Mouse (Mus musculus): ENCODE results near the gene Nrxn3. TPM values are rescaled to one million over a fixed set of nuclear protein-coding genes. Genes with fewer than 3 reads are reported as not detected.
A peak's percentile ranks its signal among the peaks of the same experiment; 100 is the strongest.

Gene Nrxn3
- polyA plus RNA-seq, 1 experiment from 2014 or later = 0.31 TPM

DNA sequence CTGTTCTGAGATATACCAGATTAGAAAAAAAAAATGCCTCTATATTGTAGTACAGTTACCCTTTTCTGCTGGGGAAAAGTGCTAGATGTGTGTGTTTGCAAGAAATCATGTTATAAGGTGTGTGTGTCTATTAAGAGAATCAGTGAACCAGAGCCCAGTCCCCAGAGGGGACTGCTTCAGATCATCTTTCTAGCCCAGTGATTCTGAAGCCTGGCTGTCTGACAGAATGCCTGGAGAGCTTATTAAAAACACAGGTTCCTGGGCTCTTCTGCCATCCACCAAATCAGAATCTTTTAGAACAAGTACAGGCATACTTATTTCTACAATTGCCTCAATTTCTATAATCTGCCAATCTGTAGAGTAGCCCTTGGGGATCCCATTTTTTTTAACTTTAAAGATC lies 349.8 kb downstream of the Nrxn3 start:
- no peak overlapping the region for H3K4me3 ChIP-seq (ENCODE audit: low read depth, low read length)
- no peak overlapping the region for H3K27ac ChIP-seq (replicated peaks; ENCODE audit: low read depth, low read length)
- no peaks in the 10 kb centered on the region for H3K9me3 ChIP-seq (ENCODE audit: control insufficient read depth, low read length)
- no peak overlapping the region for H3K4me2 ChIP-seq (ENCODE audit: low read depth, severe bottlenecking)
- no peak for DNase-seq (ENCODE audit: low spot score)
- H3K4me1 ChIP-seq (ENCODE audit: control insufficient read depth, insufficient read depth, low read length) = no peaks in the 10 kb centered on the region
- no peaks in the 10 kb centered on the region for H3K27me3 ChIP-seq (ENCODE audit: control insufficient read depth, insufficient read depth, low read length)
- H3K9ac ChIP-seq (ENCODE audit: low read length) = no peak overlapping the region
- H3K36me3 ChIP-seq (ENCODE audit: control insufficient read depth, insufficient read depth, low read length) = no peaks in the 10 kb centered on the region
- no peak for ATAC-seq (ENCODE audit: insufficient number of reproducible peaks, low FRiP score, low TSS enrichment, low read depth)

DNA sequence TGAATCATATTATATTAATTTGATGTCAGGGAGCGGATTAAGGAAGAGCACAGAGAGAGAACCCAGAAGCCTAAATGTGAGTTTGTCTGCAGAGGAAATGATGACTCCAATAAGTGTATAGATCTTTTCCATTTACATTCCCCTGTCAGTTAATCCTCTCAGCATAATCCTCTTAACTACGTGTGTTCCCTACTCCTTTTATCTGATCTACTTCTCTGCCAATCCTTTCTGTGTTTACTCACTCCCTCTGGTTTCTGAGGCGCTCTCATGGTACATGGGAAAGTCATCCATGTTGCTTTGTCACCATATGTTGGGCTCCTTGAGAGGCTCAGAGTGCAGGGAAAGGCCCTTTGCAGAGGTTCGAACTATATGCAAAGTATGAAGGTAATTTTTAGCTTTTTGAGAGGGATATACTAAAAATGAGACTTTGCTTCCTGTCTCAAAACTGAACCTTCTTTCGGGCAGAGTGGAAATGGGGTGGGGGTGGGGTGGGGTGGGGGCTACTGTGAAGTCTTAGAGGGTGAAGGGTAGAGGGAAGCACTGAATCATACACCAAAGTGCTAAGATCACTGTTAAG lies 350.6 kb downstream of the Nrxn3 start:
- DNase-seq (ENCODE audit: low spot score) = no peak
- ATAC-seq (ENCODE audit: insufficient number of reproducible peaks, low FRiP score, low TSS enrichment, low read depth) = no peak
- WGBS = 73% methylated on average over 5 of the region's 5 CpGs

DNA sequence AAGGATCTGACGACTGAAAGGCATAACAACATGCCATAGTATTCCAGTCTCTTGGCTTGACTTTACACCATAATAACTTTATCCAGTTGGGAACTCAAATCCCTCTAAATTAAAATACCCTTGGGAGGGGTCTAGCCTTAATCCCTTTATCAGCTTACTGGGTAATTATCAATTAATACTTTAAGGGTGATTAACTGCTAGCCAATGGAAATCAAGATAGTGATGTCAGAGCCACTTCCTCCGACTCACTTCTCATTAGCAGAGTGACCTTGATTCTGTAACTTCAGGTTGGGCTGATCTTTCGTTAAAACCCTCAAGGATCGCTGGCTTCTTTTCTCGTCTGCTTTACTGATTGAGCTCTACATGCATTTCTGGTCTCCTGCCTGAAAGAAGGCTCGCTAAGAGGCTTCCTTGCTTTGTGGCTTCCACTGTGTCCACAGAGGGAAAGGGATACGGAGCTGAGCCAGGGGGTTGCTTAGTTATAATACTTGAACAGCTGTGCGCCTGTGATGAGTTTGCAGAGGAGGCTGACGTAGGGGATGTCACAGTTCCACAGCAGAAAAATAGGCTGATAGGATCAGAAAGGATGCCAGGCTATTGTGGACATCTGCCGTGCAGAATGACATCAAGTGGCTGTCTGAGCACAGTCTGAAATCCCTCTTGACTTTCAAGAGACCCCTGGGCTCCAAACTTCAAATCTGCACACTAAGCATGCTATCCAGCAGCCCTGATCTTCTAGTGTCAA lies 352.0 kb downstream of the Nrxn3 start:
- Histone ChIP-seq H3K4me2 (ENCODE audit: low read depth, severe bottlenecking) (no peak overlapping the region), H3K4me1 (ENCODE audit: control insufficient read depth, insufficient read depth, low read length) (no peaks in the 10 kb centered on the region), H3K9ac (ENCODE audit: low read length) (no peak overlapping the region), H3K36me3 (ENCODE audit: control insufficient read depth, insufficient read depth, low read length) (no peaks in the 10 kb centered on the region), H3K9me3 (ENCODE audit: control insufficient read depth, low read length) (no peaks in the 10 kb centered on the region), H3K27ac (replicated peaks; ENCODE audit: low read depth, low read length) (no peak overlapping the region), H3K4me3 (ENCODE audit: low read depth, low read length) (no peak overlapping the region), H3K27me3 (ENCODE audit: control insufficient read depth, insufficient read depth, low read length) (no peaks in the 10 kb centered on the region)
- no peak for ATAC-seq (ENCODE audit: insufficient number of reproducible peaks, low FRiP score, low TSS enrichment, low read depth)
- 66% methylated on average over 10 of the region's 10 CpGs for WGBS
- DNase-seq (ENCODE audit: low spot score) = no peak

More for the DNA sequence above, 350.6 kb downstream of the Nrxn3 start:
- Histone ChIP-seq H3K4me1 (ENCODE audit: control insufficient read depth, insufficient read depth, low read length) (no peaks in the 10 kb centered on the region), H3K9me3 (ENCODE audit: control insufficient read depth, low read length) (no peaks in the 10 kb centered on the region), H3K27me3 (ENCODE audit: control insufficient read depth, insufficient read depth, low read length) (no peaks in the 10 kb centered on the region), H3K4me2 (ENCODE audit: low read depth, severe bottlenecking) (no peak overlapping the region), H3K27ac (replicated peaks; ENCODE audit: low read depth, low read length) (no peak overlapping the region), H3K9ac (ENCODE audit: low read length) (no peak overlapping the region), H3K36me3 (ENCODE audit: control insufficient read depth, insufficient read depth, low read length) (no peaks in the 10 kb centered on the region), H3K4me3 (ENCODE audit: low read depth, low read length) (no peak overlapping the region)

DNA sequence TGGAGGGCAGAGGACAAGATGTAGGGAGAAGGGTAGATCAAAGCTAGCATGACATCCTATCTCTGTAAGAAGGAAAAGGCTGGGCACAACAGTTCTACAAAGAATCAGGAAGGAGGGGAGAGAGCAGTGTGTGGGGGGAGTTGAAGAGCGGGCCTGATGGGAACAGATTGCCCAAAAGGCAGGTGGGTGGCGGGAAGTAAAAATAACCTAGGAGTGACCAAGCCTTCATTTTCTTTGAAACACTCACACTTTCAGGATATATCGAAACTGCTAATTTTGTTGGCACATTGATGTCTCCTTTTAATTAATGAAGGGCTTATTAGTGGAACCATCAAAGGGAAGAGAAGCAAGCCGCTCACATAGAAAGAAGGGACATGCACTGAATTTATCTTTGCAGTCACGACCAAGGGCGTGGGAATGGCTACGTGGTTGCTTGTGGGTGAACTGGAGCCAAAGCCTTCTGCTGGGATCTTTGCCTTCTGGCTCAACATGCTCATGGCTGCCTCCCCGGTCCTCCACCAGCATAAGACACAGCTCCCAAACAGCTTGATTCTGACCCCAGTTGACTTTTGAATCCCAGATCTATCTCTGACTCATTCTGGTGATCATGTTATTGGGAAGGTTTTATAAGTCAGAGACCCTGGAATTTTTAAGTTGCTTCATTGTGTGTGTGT lies 371.3 kb downstream of the Nrxn3 start:
- ATAC-seq (ENCODE audit: insufficient number of reproducible peaks, low FRiP score, low TSS enrichment, low read depth) = no peak
- H3K27ac ChIP-seq (replicated peaks; ENCODE audit: low read depth, low read length) = no peak overlapping the region
- H3K36me3 ChIP-seq (ENCODE audit: control insufficient read depth, insufficient read depth, low read length) = no peaks in the 10 kb centered on the region
- no peak overlapping the region for H3K4me2 ChIP-seq (ENCODE audit: low read depth, severe bottlenecking)
- no peak overlapping the region for H3K9ac ChIP-seq (ENCODE audit: low read length)
- H3K27me3 ChIP-seq (ENCODE audit: control insufficient read depth, insufficient read depth, low read length) = no peaks in the 10 kb centered on the region
- no peak overlapping the region for H3K4me3 ChIP-seq (ENCODE audit: low read depth, low read length)
- no peaks in the 10 kb centered on the region for H3K4me1 ChIP-seq (ENCODE audit: control insufficient read depth, insufficient read depth, low read length)
- 85% methylated on average over 8 of the region's 8 CpGs for WGBS
- no peaks in the 10 kb centered on the region for H3K9me3 ChIP-seq (ENCODE audit: control insufficient read depth, low read length)
- DNase-seq (ENCODE audit: low spot score) = no peak

- Histone ChIP-seq H3K27me3 (ENCODE audit: control insufficient read depth, insufficient read depth, low read length) (no peaks in the 10 kb centered on the region), H3K4me1 (ENCODE audit: control insufficient read depth, insufficient read depth, low read length) (no peaks in the 10 kb centered on the region), H3K9me3 (ENCODE audit: control insufficient read depth, low read length) (no peaks in the 10 kb centered on the region), H3K4me2 (ENCODE audit: low read depth, severe bottlenecking) (no peak overlapping the region), H3K9ac (ENCODE audit: low read length) (no peak overlapping the region), H3K27ac (replicated peaks; ENCODE audit: low read depth, low read length) (no peak overlapping the region), H3K4me3 (ENCODE audit: low read depth, low read length) (no peak overlapping the region), H3K36me3 (ENCODE audit: control insufficient read depth, insufficient read depth, low read length) (no peaks in the 10 kb centered on the region)
- ATAC-seq (ENCODE audit: insufficient number of reproducible peaks, low FRiP score, low TSS enrichment, low read depth) (no peak), DNase-seq (ENCODE audit: low spot score) (no peak)
- WGBS = 89% methylated on average over 2 of the region's 2 CpGs
These were observed 374.9 kb downstream of the Nrxn3 start for GRCm38 (mm10) chr12:89097561-89097960.

GRCm38 (mm10) chr12:89106029-89106733 lies 383.5 kb downstream of the Nrxn3 start:
- no peak overlapping the region for H3K27ac ChIP-seq (replicated peaks; ENCODE audit: low read depth, low read length)
- no peaks in the 10 kb centered on the region for H3K4me1 ChIP-seq (ENCODE audit: control insufficient read depth, insufficient read depth, low read length)
- WGBS = 15% methylated on average over 9 of the region's 9 CpGs
- H3K9me3 ChIP-seq (ENCODE audit: control insufficient read depth, low read length) = no peaks in the 10 kb centered on the region
- no peak overlapping the region for H3K4me2 ChIP-seq (ENCODE audit: low read depth, severe bottlenecking)
- peak; percentile 80; the same call in 1 of the 2 replicates for ATAC-seq (ENCODE audit: insufficient number of reproducible peaks, low FRiP score, low TSS enrichment, low read depth)
- H3K4me3 ChIP-seq (ENCODE audit: low read depth, low read length) = no peak overlapping the region
- peak; percentile 77 for DNase-seq (ENCODE audit: low spot score)
- no peaks in the 10 kb centered on the region for H3K27me3 ChIP-seq (ENCODE audit: control insufficient read depth, insufficient read depth, low read length)
- H3K9ac ChIP-seq (ENCODE audit: low read length) = no peak overlapping the region
- no peaks in the 10 kb centered on the region for H3K36me3 ChIP-seq (ENCODE audit: control insufficient read depth, insufficient read depth, low read length)

DNA sequence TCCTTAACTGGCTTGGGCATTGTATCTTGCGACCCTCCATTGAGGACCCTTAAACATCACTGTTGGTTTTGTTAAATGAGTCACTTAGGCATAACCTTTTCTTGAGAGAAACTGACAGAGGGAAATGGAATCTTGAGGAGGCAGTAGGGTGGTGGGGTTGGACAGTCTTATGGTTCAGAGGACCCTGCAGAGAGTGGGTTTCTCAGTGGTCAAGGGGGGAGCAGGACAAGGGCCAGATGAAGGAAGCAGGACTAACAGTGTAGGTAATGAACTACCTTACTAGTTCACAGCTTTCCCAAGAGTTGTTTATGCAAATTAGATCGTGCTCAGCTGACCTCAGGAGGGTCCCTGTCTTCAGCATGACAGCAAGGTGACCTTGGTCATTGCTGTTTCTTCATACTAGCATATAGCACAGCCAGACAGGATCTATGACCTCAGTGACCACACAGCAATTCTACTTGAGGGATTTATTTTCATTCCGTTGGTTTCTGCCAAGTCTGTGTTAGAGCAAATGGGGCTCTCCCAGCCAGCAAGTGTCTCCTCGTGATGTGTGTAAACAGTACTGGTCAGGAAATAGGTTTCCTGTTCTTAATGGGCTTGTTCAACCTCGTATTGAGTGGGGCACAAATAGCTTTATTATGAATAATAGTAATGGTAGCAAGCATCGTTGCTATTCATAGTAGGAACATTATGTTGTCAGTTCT lies 384.4 kb downstream of the Nrxn3 start:
- Histone ChIP-seq H3K4me2 (ENCODE audit: low read depth, severe bottlenecking) (no peak overlapping the region), H3K27ac (replicated peaks; ENCODE audit: low read depth, low read length) (no peak overlapping the region), H3K4me1 (ENCODE audit: control insufficient read depth, insufficient read depth, low read length) (no peaks in the 10 kb centered on the region), H3K27me3 (ENCODE audit: control insufficient read depth, insufficient read depth, low read length) (no peaks in the 10 kb centered on the region), H3K9ac (ENCODE audit: low read length) (no peak overlapping the region), H3K4me3 (ENCODE audit: low read depth, low read length) (no peak overlapping the region), H3K9me3 (ENCODE audit: control insufficient read depth, low read length) (no peaks in the 10 kb centered on the region), H3K36me3 (ENCODE audit: control insufficient read depth, insufficient read depth, low read length) (no peaks in the 10 kb centered on the region)
- WGBS = 68% methylated on average over 6 of the region's 6 CpGs
- ATAC-seq (ENCODE audit: insufficient number of reproducible peaks, low FRiP score, low TSS enrichment, low read depth) = no peak
- DNase-seq (ENCODE audit: low spot score) = no peak

DNA sequence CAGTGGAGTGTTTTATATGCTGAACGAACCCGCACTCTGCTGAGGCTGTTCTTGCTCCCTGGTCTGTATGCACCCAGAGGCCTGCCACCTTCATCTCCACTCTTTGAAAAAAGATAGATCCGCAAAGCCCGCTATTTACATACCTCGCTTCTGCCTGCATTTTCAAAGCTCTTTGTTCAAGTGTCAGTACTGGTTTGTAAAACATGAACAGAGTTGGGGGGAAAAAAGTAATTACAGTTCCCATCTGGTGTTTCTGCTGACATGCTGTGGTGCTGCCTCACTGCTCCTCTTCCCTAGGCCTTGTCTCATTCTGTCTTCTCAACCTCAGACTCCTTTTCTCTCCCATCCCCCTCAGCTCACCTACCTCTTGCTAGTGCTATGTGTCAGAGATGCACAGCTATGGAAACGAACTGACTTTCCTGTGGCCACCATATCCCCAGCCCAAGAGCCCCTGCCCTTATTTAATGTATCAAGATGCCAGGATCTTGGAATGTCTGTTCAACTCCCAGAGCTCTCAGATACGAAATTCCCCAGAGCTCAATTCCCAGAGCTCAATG lies 387.2 kb downstream of the Nrxn3 start:
- Histone ChIP-seq H3K4me1 (ENCODE audit: control insufficient read depth, insufficient read depth, low read length) (no peaks in the 10 kb centered on the region), H3K27ac (replicated peaks; ENCODE audit: low read depth, low read length) (no peak overlapping the region), H3K4me2 (ENCODE audit: low read depth, severe bottlenecking) (no peak overlapping the region), H3K9ac (ENCODE audit: low read length) (no peak overlapping the region), H3K27me3 (ENCODE audit: control insufficient read depth, insufficient read depth, low read length) (no peaks in the 10 kb centered on the region), H3K36me3 (ENCODE audit: control insufficient read depth, insufficient read depth, low read length) (no peaks in the 10 kb centered on the region), H3K4me3 (ENCODE audit: low read depth, low read length) (no peak overlapping the region), H3K9me3 (ENCODE audit: control insufficient read depth, low read length) (no peaks in the 10 kb centered on the region)
- ATAC-seq (ENCODE audit: insufficient number of reproducible peaks, low FRiP score, low TSS enrichment, low read depth) = no peak
- no peak for DNase-seq (ENCODE audit: low spot score)
- 79% methylated on average over 7 of the region's 7 CpGs for WGBS
